Mouse (Mus musculus) cerebellum, adult 11 months (tissue): ENCODE results near the gene Akip1.

ENCODE experiments used
- DNase-seq: peaks from one replicate; pipeline ENCODE4 v3.0.0; 2022

Akip1 gene

DNA sequence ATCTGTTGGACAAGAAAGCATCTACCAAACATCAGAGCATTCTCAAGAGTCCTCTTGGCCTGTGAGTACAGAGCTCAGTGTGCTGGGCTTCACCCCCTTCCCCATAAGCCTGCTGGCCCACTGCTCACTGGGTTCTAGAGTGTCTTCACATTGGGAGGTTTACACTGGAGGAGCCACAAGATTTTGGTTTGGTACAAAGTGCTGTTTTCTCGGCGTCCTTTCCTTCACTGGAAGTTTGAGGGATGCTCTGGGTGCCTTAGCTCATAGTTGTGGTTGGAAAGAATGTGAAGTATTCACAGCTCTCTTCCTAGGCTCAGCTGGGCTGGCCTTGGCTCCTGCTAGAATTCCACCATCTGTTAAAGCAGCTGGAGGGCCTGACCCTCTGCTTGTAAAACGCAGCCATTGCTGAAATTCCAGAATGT lies 5.5 kb downstream of the Akip1 start:
- no peak for DNase-seq

DNA sequence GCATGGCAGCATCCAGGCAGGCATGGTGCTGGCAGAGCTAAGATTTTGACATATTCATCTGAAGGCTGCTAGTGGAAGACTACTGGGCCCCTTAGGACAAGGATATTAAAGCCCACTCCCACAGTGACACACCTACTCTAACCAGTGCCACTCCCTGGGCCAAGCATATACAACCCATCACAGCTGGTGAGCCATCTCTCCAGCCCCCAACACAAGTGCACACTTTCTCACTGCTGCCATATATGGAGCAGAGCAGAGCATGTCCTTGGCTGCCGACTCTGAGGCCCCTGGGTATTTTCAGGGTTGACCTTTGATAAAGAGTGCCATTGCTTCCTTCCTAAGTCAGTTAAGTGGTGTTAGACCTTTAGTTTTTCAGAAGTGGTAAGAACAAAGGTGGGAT lies 6.6 kb downstream of the Akip1 start:
- no peak for DNase-seq

DNA sequence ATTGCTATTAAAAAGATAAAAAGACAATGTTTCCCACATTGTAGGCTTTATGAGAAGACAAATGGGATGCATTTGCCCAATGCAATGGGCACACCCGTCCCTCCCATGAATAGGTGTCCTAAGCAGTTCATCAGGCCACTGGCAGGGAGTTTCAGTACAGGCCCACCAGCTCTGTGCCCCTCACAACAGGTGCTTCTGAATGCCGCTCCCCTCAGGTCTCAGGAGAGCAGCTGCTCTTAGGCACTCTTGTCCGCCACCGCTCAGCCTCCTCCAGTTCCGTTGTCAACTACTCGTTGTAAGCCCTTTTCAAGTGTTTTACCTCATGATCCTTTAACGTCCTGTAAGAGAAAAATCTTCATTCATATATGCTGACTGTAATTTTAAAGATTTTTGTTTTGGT lies 8.7 kb downstream of the Akip1 start:
- DNase-seq = no peak

DNA sequence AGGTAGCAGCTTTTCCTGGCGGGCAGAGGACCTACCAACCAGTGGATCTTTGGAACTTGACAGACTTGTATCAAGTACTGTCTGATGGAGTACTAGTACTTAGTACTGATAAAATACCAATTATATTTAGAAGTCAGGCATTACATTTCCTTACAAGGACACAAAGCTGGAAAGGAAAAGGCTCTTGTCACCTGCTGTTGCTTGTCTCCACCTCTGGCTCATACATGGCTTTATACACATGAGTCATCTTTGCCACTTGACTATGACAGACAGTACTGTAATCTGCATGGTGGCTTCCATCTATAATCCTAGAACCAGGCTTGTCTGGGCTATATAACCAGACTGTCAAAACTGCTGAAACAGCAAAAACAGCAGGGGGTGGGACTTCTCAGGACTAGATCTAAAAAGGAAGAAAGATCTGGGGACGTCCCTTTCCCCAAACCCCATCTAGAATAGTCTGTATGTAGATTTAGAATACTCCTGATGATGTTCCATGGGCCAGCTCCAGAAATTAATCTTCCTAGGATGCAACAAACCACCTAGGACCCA lies 10.0 kb downstream of the Akip1 start:
- DNase-seq = no peak

DNA sequence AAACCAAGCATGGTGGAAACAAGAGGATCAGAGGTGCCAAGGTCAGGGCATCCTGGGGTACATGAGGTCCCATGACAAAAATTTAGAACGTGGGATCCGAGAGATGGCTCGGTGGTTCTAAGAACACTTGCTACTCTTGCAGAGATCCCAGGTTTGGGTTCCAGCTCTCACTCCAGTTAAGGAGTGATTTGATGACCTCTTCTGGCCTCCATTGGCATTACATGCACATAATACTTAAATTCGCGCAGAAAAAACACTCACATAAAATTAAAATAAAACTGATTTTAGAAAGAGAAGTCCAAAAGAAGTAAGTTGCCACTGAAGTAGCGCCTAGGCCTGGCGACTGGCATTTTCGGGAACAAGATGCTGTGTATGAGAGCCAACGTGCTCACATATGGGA lies 15.8 kb downstream of the Akip1 start:
- no peak for DNase-seq

DNA sequence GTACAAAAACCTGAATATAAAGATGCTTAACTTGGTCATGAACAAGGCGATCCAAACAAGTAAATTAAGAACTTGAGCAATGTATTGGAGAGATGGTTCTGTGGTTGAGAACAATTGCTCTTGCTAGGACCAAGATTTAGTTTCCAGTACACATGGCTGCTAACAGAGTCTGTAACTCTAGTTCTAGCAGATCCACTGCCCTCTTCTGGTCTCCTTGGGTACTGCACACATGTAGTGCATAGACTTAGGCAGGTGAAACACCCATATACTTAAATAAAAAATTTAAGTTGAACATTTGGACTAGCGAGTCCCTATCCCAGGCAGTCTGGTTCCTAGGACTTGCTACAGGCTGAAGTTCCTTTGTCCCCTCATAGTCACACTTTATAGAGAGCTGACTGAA lies 19.1 kb downstream of the Akip1 start:
- DNase-seq = no peak

DNA sequence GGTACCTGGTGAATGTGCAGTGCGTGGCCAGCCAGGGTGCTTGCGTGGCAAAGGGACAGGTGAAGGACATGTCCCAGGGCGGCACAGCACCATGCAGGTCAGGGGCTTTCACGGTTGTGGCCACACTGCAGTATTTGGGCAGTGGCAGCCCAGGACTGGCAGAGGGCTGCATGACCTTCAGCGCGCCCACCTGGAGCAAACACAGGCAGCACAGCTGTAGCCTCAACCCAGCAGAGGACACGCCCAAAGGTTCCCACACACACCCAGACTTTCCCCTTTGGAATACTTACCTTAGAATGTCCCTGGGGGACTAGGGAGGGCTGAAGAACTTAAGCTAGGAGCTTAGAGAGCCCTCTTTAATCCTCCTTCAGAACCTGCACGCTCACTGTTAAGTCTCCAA lies 19.6 kb downstream of the Akip1 start:
- DNase-seq = no peak

DNA sequence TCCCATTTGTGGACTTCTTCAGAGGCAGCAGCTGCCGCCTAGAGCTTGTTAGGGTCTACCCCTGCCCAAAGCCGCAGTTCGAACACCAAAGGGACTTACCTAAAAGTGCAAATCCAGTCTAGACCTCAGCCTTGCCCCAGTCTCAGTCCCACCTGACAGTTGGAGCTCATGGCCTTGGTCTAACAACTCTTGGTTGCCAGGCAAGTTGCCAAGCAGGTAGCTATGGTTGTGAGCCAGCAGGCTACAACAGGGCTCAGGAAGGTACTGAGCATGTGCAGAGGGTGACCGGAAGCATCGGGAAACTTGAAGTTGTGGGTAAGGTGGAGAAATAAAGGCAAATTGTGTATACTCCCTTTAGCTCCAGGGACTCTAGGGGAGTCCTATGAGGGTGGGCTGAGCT lies 20.2 kb downstream of the Akip1 start, which contains the start of gene BC051019:
Gene BC051019 (minus strand): TSS at position 154 of the 400 bp plus-strand sequence.
- DNase-seq = no peak

DNA sequence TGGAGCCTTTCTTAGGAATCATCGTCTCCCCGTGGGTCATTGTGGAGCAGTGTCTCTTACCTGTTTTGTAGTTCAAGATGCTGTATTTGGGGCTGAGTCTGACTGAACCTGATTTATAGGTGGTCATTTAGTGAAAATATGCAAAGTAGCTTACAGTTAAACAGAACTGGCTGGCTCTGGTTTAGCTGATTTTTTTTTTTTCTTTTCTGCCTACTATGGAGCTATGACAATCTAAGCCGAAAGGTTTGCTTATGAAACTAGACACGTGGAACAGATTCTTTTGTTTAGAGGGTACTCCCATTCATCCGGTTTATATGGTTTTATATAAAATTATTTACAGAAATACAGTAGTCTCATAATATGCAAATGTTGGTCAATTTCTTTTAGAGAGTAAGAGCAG lies 28.1 kb downstream of the Akip1 start, which contains the start of gene Ascl3:
Gene Ascl3 (minus strand): TSS at position 101 of the 400 bp plus-strand sequence.
- no peak for DNase-seq

DNA sequence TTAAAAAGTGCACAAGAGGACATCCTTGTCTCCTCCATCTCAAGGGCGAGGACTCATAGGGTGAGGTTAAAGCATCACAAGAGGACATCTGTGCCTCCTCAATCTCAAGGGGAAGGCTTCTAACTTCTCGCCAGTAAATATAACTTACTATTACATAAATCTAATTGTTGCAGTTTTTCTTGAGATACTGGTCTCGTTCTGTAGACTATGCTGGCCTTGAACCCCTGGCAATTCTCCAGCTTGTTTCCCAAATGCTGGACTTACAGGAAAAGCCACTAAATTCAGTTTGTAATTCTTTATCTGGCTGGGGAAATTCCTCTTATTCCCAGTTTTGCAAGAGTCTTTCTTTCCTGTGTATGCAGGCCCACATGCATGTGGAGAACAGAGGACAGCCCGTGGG lies 31.3 kb downstream of the Akip1 start:
- no peak for DNase-seq

DNA sequence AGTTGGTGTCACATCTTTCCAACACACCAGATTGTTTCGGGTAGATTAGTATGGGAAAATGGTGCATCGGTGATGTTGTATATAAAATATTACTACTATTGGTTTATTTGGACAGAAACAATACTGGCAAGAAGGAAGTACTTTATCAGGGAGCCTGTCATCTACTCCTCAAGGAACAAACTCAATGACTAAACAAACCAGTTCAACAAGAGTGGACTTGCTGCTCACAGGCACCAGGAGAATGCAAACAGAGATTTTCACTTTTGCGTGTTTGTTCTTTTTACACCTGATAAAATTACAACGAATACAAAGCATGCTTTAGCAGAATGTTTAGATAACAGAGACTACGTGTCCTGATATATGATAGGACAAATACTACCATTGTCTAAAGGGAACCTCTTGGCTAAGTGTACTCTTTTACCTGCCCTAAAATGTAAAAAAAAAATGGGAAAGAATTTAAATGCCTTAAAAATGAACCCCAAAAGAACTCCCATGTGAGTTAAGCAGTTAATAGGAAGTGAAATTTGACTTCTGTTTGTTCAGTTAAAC lies 36.4 kb downstream of the Akip1 start:
- DNase-seq = no peak

DNA sequence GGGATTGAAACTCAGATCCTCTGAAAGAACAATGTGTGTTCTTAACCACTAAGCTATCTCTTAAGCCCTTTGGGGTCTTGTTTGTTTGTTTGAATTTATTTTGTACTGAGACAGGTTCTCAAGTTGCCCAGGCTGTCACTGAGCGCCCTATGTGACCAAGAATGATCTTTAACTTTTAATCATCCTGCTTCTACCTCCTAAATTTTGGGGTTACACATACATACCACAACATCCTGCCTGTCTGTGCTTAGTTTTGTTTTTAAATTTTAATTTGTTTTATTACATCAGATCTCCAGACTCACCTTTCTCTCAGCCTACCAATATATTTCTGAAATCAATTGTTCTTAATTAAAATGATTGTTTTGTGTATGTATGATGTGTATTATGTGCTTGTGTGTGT lies 37.6 kb downstream of the Akip1 start:
- no peak for DNase-seq

DNA sequence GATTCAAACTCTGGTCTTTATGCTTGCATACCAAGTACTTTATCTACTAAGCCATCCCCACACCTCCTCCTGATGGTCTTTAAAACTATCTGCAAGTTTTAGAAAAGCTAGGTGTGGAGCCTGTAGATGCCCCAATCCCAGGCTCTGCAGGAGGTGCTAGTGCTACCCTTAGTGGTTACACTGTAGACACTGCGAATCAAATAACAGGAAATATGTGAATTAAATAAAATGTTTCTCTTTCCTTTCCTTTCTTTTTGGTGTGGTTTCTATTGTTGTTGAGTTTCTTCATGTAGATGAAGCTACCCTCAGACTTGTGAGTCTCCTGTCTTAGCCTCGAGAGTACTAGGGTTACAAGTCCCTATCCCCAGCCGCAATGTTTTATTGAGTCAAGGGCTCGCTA lies 38.2 kb downstream of the Akip1 start:
- no peak for DNase-seq

DNA sequence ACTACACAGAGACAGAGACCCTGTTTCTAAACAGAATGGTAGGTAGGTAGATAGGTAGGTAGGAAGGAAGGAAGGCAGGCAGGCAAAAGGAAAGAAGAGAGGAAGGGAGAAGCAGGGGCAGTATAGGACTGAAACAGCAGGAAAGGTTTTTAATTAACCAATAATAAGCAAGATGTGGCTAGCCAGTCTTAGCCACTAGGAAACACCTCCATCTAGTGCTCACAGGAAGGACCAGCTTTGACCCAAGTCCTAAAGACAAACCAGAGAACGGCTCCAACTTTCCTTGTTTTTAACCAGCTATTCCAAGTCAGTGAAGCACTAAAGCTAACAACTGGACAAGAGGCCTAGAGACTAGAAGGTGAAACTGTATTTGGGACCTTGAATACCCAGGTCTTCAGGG lies 44.3 kb downstream of the Akip1 start:
- no peak for DNase-seq

DNA sequence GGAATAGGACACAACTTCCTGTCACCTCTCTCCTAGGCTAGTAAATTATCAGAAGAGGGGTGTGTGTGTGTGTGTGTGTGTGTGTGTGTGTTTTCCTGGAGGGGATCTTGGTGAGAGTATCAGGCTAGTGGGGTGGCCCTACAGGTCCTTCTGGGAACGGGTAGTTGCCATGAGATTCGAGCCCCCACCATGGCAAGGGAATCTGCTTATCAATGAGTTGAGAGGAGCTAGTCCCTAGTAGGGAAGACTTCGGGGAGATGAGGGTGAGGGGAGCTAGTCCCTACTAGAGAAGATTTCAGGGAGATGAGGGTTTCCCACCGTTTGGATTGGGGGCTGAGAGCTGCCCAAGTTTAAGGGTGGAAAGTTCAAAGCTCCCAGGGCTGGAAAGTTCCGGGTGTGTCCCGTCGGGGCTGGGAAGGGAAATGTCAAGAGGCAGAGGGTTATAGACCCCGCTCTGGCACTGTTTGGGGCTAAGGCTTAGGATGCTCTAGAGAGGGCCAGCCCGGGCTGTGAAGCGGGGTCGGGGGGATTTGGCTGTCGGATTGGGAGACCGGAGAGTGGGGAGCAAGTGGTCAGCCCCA lies 48.0 kb downstream of the Akip1 start:
- no peak for DNase-seq

DNA sequence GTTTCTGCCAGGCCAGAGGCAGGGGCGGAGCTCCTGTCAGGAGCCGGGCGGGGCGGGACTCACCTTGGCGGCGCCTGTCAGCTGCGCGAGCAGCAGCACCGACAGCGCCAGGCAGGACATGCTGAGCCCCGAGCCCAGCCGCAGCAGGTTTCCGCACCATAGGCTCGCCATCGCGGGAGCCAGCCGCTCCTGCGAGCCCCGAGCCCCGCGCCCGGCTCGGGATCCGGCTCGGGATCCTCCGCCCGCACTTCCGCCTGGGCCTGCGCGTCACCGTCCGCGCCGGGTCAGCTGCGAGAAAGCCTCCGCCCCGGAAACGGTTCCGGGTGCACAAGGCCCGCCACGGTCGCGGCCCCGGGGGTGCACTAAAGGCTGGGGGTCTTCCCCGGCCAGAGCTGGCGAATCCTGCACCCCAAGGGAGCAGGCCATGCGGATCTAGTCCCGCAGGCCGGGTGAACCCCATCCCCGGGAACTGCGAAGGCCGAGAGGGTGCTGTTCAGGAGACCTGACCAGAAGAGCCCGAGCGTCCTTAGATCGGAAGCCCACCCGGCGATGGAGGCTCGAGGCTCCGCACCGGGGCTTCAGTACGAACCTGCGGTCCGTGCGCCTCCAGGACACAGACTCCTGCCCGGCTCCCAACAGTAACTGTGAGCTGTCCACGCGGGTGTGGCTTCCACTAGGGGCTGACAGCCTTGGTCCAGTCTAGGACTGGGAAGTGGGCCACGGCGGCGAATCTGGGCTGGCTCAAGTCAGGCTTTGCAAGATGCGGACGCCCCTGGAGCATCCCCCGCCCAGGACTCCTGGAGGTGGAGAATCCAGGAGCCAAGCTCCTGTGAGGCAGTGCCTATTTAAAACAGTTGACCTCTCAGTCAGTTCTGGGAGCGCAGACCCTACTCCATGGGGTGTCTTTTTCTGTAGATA lies 48.8 kb downstream of the Akip1 start, which contains the start of gene Tmem9b:
Gene Tmem9b (minus strand): TSS at position 868 of the 918 bp plus-strand sequence.
- peak; percentile 68 for DNase-seq

DNA sequence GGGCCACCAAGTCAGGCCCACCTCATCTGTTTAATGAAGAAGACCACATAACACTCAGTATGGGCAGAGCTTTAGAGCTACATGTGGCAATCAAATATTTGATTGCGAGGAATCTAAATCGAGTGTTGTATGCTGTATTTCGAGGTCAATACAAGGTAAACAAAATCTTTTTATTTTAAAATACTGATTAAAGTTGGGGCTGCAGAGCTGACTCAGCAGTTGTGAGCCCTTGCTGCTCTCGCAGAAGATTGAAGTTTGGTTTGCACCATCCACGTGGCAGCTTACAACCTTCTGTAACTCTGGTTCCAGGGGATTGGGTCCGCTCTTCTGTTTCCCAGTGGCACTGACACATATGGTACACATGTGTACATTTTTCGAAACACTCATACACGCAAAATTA lies 50.5 kb downstream of the Akip1 start:
- DNase-seq = no peak

DNA sequence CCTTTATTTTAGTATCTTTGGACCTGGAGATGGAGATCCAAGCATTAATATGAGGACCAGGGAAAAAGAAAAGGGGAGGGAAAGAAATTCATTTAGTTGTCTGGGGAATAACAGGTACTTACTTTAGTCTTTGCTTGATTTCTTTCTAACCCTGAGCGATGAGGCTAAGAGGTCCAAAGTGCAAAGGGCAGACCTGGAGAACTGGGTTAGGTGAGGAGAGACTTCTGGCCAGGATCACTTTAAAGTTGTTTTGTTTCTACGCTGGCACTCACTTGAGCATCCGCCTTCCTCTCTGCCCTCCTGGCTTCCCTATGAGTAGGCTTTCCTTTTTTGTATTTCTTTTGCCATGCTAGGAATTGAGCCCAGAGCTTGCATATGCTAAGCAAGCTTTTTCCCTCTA lies 52.8 kb downstream of the Akip1 start:
- DNase-seq = no peak
